Mouse (Mus musculus) MEL (cell line): ENCODE data around the gene Bpifb1. TPM values are rescaled to one million over a fixed set of nuclear protein-coding genes. Genes with fewer than 3 reads are reported as not detected.

ENCODE experiments used
- DNase-seq: peaks from one replicate; pipeline ENCODE4 v3.0.0; 2011; ENCODE audit warnings: low read depth, low spot score
- H3K27ac ChIP-seq: 2 replicates; pipeline ENCODE4 v1.5.1; 2012; ENCODE audit warnings: low read depth, mild to moderate bottlenecking, control low read depth, low read length, moderate library complexity; ENCODE audit not compliant: control insufficient read depth
- H3K27me3 ChIP-seq, 2 experiments: fragments of 150-350 bp in 1 of 2; sonication (generic) in 1 of 2; 2 replicates each; pipeline ENCODE4 v1.6.1; 2012; ENCODE audit warnings: low read length in 2 of 2, mild to moderate bottlenecking in 2 of 2, improper control_type of control experiment in 1 of 2, moderate library complexity in 1 of 2; ENCODE audit not compliant: insufficient read depth in 2 of 2, control insufficient read depth in 1 of 2
- H3K36me3 ChIP-seq, 2 experiments: 2 replicates each; pipeline ENCODE4 v1.6.1; 2012 to 2014; ENCODE audit warnings: low read length in 2 of 2, improper control_type of control experiment in 1 of 2, inconsistent platforms in 1 of 2, mild to moderate bottlenecking in 1 of 2; ENCODE audit not compliant: insufficient read depth in 2 of 2, control insufficient read depth in 1 of 2
- H3K4me1 ChIP-seq, 2 experiments: fragments of 150-350 bp in 1 of 2; sonication (generic) in 1 of 2; 2 replicates each; pipeline ENCODE4 v1.6.1; 2012; ENCODE audit warnings: low read length in 2 of 2, improper control_type of control experiment in 1 of 2, mild to moderate bottlenecking in 1 of 2; ENCODE audit not compliant: insufficient read depth in 2 of 2, control insufficient read depth in 1 of 2
- H3K4me3 ChIP-seq, 2 experiments: fragments of 150-350 bp in 1 of 2; sonication (generic) in 1 of 2; 2 replicates each; pipeline ENCODE4 v1.5.1; 2012; ENCODE audit warnings: low read depth in 2 of 2, low read length in 2 of 2, mild to moderate bottlenecking in 2 of 2, moderate library complexity in 2 of 2, control low read depth in 1 of 2, improper control_type of control experiment in 1 of 2; ENCODE audit not compliant: control insufficient read depth in 1 of 2, insufficient read depth in 1 of 2
- H3K79me2 ChIP-seq: 2 replicates; pipeline ENCODE4 v1.6.1; 2012; ENCODE audit warnings: mild to moderate bottlenecking, low read length, moderate library complexity; ENCODE audit not compliant: control insufficient read depth, poor library complexity, insufficient read depth
- H3K9ac ChIP-seq: 2 replicates; pipeline ENCODE4 v1.6.1; 2012; ENCODE audit warnings: low read depth, mild to moderate bottlenecking, control low read depth, low read length, moderate library complexity; ENCODE audit not compliant: control insufficient read depth, poor library complexity, severe bottlenecking
- H3K9me3 ChIP-seq: fragments of 150-350 bp; sonication (generic); replicated peaks from 2 replicates; pipeline ENCODE4 v1.6.1; 2012; ENCODE audit warnings: mild to moderate bottlenecking, low read length, improper control_type of control experiment, moderate library complexity; ENCODE audit not compliant: insufficient read depth
- BHLHE40 ChIP-seq: IDR thresholded peaks from 2 replicates; pipeline ENCODE4 v1.6.1; 2012; ENCODE audit warnings: low read depth, mild to moderate bottlenecking, inconsistent platforms, low read length, improper control_type of control experiment, borderline replicate concordance
- CHD1 ChIP-seq: IDR thresholded peaks from 2 replicates; pipeline ENCODE4 v1.6.1; 2012; ENCODE audit warnings: low read depth, mild to moderate bottlenecking, inconsistent platforms, low read length, improper control_type of control experiment
- CTCF ChIP-seq, 3 experiments: IDR thresholded peaks in 2 of 3; conservative IDR thresholded peaks in 1 of 3; 2 replicates each; pipeline ENCODE4 v1.5.1; 2011 to 2012; ENCODE audit warnings: low read length in 3 of 3, low read depth in 2 of 3, mild to moderate bottlenecking in 2 of 3, improper control_type of control experiment in 1 of 3, inconsistent platforms in 1 of 3, mixed read lengths in 1 of 3, moderate library complexity in 1 of 3; ENCODE audit not compliant: control insufficient read depth in 1 of 3, insufficient read depth in 1 of 3, poor library complexity in 1 of 3, severe bottlenecking in 1 of 3
- EP300 ChIP-seq, 2 experiments: IDR thresholded peaks; 2 replicates each; pipeline ENCODE4 v1.6.1; 2011; ENCODE audit warnings: improper control_type of control experiment in 2 of 2, low read length in 2 of 2, low read depth in 1 of 2, mild to moderate bottlenecking in 1 of 2
- GATA1 ChIP-seq: IDR thresholded peaks from 2 replicates; pipeline ENCODE4 v1.6.1; 2011; ENCODE audit warnings: low read depth, low read length, improper control_type of control experiment
- JUND ChIP-seq: IDR thresholded peaks from 2 replicates; pipeline ENCODE4 v1.6.1; 2011; ENCODE audit warnings: low read depth, mild to moderate bottlenecking, improper control_type of control experiment, low read length
- MAX ChIP-seq: IDR thresholded peaks from 2 replicates; pipeline ENCODE4 v1.6.1; 2011; ENCODE audit warnings: low read length, improper control_type of control experiment
- MEF2A ChIP-seq: IDR thresholded peaks from 2 replicates; pipeline ENCODE4 v1.6.1; 2014; ENCODE audit warnings: low read depth, mild to moderate bottlenecking, inconsistent platforms, low read length, improper control_type of control experiment; ENCODE audit not compliant: poor library complexity, insufficient replicate concordance, severe bottlenecking; ENCODE audit errors: extremely low read depth
- MYB ChIP-seq: IDR thresholded peaks from 2 replicates; pipeline ENCODE4 v1.6.1; 2011; ENCODE audit warnings: mild to moderate bottlenecking, low read depth, low read length, improper control_type of control experiment
- NELFE ChIP-seq: IDR thresholded peaks from 2 replicates; pipeline ENCODE4 v1.6.1; 2011; ENCODE audit warnings: low read depth, low read length, improper control_type of control experiment
- NRF1 ChIP-seq: IDR thresholded peaks from 2 replicates; pipeline ENCODE4 v1.6.1; 2014; ENCODE audit warnings: low read depth, mild to moderate bottlenecking, inconsistent platforms, low read length, improper control_type of control experiment, moderate library complexity; ENCODE audit not compliant: poor library complexity, insufficient read depth, severe bottlenecking
- RCOR1 ChIP-seq: IDR thresholded peaks from 2 replicates; pipeline ENCODE4 v1.6.1; 2012; ENCODE audit warnings: low read depth, mild to moderate bottlenecking, inconsistent platforms, low read length, improper control_type of control experiment
- SIN3A ChIP-seq: IDR thresholded peaks from 2 replicates; pipeline ENCODE4 v1.6.1; 2012; ENCODE audit warnings: low read length, improper control_type of control experiment, inconsistent platforms
- TCF12 ChIP-seq: IDR thresholded peaks from 2 replicates; pipeline ENCODE4 v1.6.1; 2014; ENCODE audit warnings: low read depth, mild to moderate bottlenecking, inconsistent platforms, low read length, improper control_type of control experiment, moderate library complexity
- USF1 ChIP-seq: IDR thresholded peaks from 2 replicates; pipeline ENCODE4 v1.6.1; 2014; ENCODE audit warnings: low read depth, mild to moderate bottlenecking, inconsistent platforms, low read length, improper control_type of control experiment, moderate library complexity
- ZC3H11A ChIP-seq: IDR thresholded peaks from 2 replicates; pipeline ENCODE4 v1.6.1; 2012; ENCODE audit warnings: low read depth, mild to moderate bottlenecking, inconsistent platforms, low read length, improper control_type of control experiment
- ZMIZ1 ChIP-seq: IDR thresholded peaks from 2 replicates; pipeline ENCODE4 v1.6.1; 2012; ENCODE audit warnings: low read depth, mild to moderate bottlenecking, inconsistent platforms, low read length, improper control_type of control experiment, moderate library complexity
- polyA plus RNA-seq, 2 experiments: library from polyadenylated mRNA; stranded (reverse) in 1 of 2; unstranded in 1 of 2; fragments of >175 nt in 1 of 2; fragments of >200 nt in 1 of 2; gene quantifications; 2 replicates each; pipeline versions ENCODE4 v1.2.1 to v1.2.4; 2012; ENCODE audit warnings: low replicate concordance in 2 of 2, low read depth in 1 of 2; ENCODE audit not compliant: insufficient read length in 2 of 2, insufficient read depth in 1 of 2, missing spikeins in 1 of 2
- total RNA-seq: library from RNA; depleted of rRNA; stranded (reverse); fragments of 300-350 nt; gene quantifications from 2 replicates; pipeline ENCODE4 v1.2.3, GENCODE M21; 2012

Gene Bpifb1
- total and polyA plus RNA-seq, 3 experiments = not detected

- no peaks in the 10 kb centered on the region for H3K79me2 ChIP-seq
- DNase-seq = no peak
- TF ChIP-seq EP300 (IDR thresholded peaks at IDR 0.05; ENCODE audit: low read depth in 1 of 2, low read length in 2 of 2) (no peak), JUND (no peak), RCOR1 (no peak), MYB (no peak), NRF1 (no peak), MAX (no peak)
- no peak overlapping the region for H3K9ac ChIP-seq
- H3K27ac ChIP-seq = no peak overlapping the region
- H3K27me3 ChIP-seq = no peaks in the 10 kb centered on the region
- H3K9me3 ChIP-seq = no peaks in the 10 kb centered on the region
- no peaks in the 10 kb centered on the region for H3K4me1 ChIP-seq
- H3K36me3 ChIP-seq = no peaks in the 10 kb centered on the region
- no peak overlapping the region for H3K4me3 ChIP-seq
Measured at GRCm38 (mm10) chr2:154226991-154227390, 36.4 kb downstream of the Bpifb1 start.

GRCm38 (mm10) chr2:154227830-154228229 lies 37.2 kb downstream of the Bpifb1 start:
- Histone ChIP-seq H3K27ac (no peak overlapping the region), H3K9me3 (no peaks in the 10 kb centered on the region), H3K36me3 (no peaks in the 10 kb centered on the region), H3K4me3 (no peak overlapping the region), H3K4me1 (no peaks in the 10 kb centered on the region), H3K27me3 (no peaks in the 10 kb centered on the region), H3K9ac (no peak overlapping the region), H3K79me2 (no peaks in the 10 kb centered on the region)
- DNase-seq = no peak
- TF ChIP-seq BHLHE40 (no peak), CTCF (IDR thresholded peaks at IDR 0.05 in 2 of 3, conservative IDR thresholded peaks at IDR 0.05 in 1 of 3; ENCODE audit: control insufficient read depth in 1 of 3, insufficient read depth in 1 of 3, low read depth in 2 of 3, low read length in 3 of 3, poor library complexity in 1 of 3, severe bottlenecking in 1 of 3) (no peak), MEF2A (no peak), EP300 (IDR thresholded peaks at IDR 0.05; ENCODE audit: low read depth in 1 of 2, low read length in 2 of 2) (no peak), MYB (no peak), NRF1 (no peak), GATA1 (no peak), MAX (no peak), ZMIZ1 (no peak), CHD1 (no peak), TCF12 (no peak), ZC3H11A (no peak), SIN3A (no peak), JUND (no peak), NELFE (no peak), USF1 (no peak)
